Mouse (Mus musculus): Measurements from ENCODE around the gene Padi2.

- TF ChIP-seq TAL1 (IDR thresholded peaks at IDR 0.05; ENCODE audit: low read length), result no peak
- no peak for TF ChIP-seq GATA1 (IDR thresholded peaks at IDR 0.05; ENCODE audit: low read length)
Observed at GRCm38 (mm10) chr4:140859291-140859690, 46.9 kb upstream of the Padi2 start.
